Mouse (Mus musculus): Measurements from ENCODE around the gene Lsg1. TPM values are rescaled to one million over a fixed set of nuclear protein-coding genes. Genes with fewer than 3 reads are reported as not detected.

Lsg1 gene
- total RNA-seq, 1 experiment from 2014 or later: 66.6 TPM

DNA sequence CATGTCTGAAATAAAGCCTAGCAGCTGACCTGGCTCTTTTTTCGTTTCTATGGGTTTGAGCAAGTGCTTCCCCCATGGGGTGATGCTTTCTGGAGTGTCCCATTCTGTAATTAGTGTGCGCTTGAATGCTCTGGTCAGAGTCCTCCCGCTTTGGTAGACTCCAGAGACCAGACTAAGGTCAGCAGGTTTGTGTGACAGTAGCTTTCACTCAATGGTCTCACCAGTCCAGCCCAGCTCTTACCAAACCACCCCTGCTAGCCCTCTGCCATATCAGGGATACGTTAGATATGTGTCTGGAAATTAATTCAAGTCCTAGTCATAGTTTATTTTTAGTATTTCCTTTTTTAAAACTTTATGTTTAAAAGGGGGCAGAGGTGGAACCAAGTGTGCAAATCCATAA, 26.8 kb downstream of the Lsg1 start:
- no peak for ATAC-seq (replicated peaks; ENCODE audit: insufficient number of reproducible peaks, low FRiP score, low TSS enrichment, poor library complexity, severe bottlenecking)

DNA sequence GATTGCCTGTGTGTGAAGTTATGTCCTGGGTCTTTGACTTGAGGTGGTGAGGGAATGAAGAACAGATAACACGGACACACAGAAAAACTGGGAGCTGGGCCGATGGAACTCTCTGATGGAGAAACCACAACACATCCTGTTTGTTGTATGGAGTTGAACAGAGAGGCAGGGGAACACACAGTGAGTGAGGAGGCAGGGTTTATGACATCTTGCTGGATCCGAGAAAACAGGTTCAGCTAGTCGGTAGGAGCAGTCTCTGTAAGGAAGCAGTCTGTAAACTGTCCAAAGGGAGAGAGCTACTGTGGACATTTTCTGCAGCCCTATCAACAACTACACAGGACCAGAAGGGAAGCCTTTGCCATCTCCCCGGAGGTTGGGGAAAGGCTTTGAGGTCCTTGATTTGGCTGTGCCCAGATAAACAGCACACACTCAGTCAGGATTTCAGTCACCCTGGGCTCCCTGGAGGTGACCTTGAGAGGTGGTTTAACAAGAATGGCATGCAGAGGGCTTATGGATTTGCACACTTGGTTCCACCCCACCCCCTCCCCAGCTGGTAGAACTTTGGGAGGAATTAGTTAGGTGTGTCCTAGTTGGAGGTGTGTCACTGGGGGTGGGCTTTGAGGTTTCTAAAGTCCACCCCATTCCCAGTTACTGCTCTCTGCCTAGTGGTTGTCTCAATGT, 27.9 kb downstream of the Lsg1 start:
- no peak for ATAC-seq (replicated peaks; ENCODE audit: insufficient number of reproducible peaks, low FRiP score, low TSS enrichment, poor library complexity, severe bottlenecking)

DNA sequence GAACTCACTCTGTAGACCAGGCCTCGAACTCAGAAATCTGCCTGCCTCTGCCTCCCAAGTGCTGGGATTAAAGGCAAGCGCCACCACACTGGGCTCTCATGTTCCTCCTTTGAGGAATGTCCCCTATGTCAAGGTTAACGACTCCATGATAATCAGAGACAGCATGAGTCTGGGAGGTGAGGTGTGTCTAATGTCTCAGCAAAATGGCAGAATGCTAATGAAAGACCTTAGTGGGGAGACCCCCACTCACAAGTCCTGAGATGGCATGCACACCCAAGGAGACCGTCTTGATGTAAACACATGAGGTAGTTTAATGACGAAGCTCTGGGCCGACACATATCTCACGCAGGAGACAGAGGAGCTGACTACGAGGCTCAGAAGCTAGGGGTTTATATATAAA, 33.3 kb downstream of the Lsg1 start:
- ATAC-seq (replicated peaks; ENCODE audit: insufficient number of reproducible peaks, low FRiP score, low TSS enrichment, poor library complexity, severe bottlenecking): no peak

DNA sequence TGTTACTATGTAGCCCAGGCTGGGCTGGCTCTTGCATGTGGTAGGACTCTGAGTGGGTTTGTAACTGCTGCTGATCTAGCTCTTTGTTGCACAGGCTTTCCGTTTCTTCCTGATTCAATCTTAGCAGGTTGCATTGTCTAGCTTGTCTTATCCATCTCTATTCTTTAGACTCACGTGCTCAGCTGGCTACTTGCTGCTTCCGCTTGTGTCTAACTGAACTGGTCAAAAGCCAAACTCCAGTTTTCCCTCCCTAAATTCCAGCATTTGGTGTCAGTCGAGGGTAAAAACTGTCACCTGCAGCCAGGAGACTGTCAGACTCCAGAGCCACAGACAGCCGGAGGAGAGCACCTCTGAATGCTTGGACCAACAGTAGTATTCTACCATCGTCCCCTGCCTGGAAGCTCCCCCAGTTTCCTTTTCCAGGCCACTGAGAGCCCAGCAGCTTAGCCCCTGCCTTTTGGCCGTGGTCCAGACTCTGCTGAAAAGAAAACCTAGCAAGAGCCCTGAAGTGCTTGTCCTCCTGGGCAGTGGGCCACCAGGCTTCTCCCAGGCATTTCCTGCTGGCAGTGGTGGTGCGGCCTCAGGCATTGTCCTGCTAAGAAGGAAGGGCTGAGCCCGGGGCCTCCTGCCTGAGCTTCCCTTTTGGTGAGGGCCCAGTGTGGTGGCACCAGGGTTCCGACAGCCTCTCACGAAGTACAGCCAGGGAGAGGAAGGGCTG, 34.6 kb downstream of the Lsg1 start:
- no peak for ATAC-seq (replicated peaks; ENCODE audit: insufficient number of reproducible peaks, low FRiP score, low TSS enrichment, poor library complexity, severe bottlenecking)

DNA sequence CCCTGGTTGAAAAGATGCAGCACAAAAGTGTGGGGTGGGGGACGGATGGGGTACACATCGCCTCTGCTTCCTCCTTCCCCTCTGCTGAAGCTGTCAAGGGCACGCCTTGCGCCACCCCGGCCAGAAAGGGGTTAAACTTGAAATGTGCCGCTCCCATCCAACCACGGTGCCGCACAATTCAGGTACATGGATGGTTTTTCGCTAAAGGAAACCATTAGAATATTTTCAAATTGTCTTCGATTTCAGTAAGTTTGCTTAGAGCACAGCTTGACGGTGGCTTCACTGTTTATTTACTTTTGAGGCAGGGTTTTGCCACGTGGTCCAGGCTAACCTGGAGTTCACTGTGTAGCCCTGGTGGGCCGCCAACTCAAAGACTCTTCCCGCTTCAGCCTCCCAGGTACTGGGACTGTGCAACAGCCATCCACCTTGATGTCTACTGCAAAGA, 36.6 kb downstream of the Lsg1 start, which contains the start of gene Tmem44:
Gene Tmem44 (minus strand): TSS at position 95 of the 445 bp plus-strand sequence.
- ATAC-seq (replicated peaks; ENCODE audit: insufficient number of reproducible peaks, low FRiP score, low TSS enrichment, poor library complexity, severe bottlenecking): no peak

DNA sequence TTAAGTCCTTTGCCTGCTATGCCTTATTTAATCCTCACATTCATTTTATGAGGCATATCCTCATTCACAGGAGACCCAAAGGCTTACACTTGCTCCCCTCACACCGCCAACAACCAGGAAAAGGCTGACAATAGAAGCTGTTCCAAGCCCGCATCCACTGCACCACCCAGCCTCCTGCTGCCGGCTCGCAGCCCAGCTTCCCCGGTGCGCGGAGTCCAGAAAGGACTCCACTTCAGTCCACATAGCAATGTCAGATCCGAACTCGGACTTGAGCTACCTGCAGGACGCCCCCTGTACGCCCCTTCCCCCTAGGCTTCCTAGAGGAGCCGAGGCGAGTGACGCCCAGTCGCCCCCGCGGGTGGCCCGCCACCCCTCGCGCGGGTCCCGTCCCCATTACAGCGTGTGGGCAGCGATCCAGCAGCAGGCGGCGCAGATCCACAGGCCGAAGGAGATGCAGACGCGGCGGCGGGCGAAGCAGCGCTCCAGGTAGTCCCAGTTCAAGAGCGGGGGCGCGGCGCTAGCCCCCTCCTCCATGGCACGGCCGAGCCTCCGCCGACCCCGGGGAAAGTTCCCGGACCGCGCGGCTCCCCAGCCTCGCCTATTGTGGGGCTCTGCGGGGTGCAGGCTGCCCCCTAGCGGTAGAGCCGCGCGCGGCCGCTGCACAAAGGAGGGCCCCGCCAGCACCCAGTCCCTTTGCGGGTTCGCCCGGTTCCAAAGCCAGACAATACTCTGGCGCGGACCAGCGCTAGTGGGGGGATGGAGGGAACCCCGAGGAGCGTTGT, 37.2 kb downstream of the Lsg1 start:
- peak; percentile 54; the same call in 1 of the 2 replicates for ATAC-seq (replicated peaks; ENCODE audit: insufficient number of reproducible peaks, low FRiP score, low TSS enrichment, poor library complexity, severe bottlenecking)

DNA sequence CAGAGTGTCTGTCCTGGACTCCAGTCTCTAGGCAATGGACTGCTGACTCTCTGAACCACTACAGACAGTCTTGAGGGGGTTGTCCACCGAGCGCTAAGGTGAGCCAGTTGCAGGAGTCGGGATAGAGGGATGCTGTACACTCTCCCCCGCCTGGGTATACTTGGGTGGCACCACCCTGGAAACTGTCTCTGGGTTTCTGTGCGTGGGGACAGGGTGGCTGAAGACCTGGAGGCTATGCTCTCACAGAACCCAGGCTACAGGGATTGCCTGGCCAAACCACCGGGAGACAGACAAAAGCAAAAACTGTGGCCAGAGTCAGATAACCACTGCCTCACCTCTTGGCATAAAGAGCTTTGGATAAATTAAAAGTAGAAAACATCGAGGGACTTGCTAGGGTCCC, 37.9 kb downstream of the Lsg1 start:
- ATAC-seq (replicated peaks; ENCODE audit: insufficient number of reproducible peaks, low FRiP score, low TSS enrichment, poor library complexity, severe bottlenecking): no peak

DNA sequence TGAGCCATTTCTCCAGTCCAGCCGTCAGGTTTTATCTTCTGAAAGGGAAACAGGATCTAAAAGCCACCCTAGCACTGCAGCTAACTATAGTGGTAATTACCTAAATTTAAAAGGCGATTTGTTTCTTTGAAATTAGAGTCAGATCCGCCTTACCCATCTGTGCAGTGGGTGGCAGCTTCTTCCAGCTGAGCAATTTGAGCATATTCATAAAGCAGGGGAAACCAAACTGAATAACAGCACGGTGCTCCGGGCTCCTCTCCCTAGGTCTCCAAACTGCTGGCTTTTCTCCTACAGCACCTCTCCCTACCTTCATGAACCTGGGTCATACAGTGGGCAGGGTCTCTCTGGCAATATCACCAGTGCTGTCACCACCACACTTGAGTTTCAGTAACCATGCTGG, 39.1 kb downstream of the Lsg1 start:
- no peak for ATAC-seq (replicated peaks; ENCODE audit: insufficient number of reproducible peaks, low FRiP score, low TSS enrichment, poor library complexity, severe bottlenecking)

DNA sequence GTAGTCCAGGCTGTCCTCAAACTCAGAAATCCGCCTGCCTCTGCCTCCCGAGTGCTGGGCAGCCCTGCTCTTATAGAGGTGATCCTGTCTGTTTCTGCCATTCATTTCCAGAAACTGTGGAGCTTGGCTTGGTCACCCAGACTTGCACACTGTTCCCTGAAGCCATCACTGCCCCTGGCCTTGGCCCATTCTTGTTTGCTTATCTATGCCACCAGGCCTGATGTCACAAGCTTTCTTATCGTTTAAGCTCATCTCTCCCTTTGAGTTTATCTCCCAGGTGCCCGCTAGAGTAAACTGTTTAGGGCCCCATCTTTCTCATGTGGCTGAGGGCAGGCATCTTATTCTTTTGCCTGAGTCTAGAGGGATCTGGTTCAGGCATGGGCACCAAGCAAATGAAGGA, 42.7 kb downstream of the Lsg1 start:
- ATAC-seq (replicated peaks; ENCODE audit: insufficient number of reproducible peaks, low FRiP score, low TSS enrichment, poor library complexity, severe bottlenecking): no peak

DNA sequence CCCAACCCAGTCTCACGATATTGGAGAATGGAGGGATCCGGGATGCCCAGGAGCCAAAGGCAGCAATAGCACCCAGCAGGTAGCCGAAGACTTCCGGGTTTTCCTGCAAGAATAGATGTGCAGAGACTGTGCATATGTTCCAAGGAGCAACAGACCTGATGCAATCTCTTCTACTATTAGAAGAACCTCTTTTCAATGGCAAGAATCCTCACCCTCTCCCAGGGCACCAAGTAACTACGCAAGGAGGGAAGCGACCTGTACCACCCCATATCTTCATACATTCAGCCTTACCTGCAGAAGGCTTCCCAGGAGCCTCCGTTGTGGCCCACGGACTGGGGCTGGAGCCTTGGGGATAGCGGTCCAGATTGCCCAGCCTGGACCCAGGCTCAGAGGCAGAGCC, 44.0 kb downstream of the Lsg1 start:
- no peak for ATAC-seq (replicated peaks; ENCODE audit: insufficient number of reproducible peaks, low FRiP score, low TSS enrichment, poor library complexity, severe bottlenecking)

DNA sequence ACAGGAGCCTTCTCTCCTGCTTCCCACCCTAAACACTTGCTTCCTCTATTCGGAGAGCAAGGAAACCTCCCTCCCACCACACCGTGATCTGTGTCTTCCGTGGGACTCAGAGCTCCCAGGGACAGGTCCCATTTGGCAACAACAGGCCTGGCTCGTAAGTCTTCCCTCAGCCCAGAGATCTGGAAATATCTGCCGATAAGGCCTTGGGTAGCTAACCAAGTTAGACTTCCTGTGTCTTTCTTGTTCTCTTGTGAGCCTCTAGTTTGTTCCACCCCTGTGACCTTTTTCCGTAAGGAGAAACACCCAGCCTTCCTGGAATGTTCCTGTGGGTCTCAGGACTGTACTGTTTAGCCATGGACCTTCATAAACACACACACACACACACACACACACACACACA, 44.6 kb downstream of the Lsg1 start:
- ATAC-seq (replicated peaks; ENCODE audit: insufficient number of reproducible peaks, low FRiP score, low TSS enrichment, poor library complexity, severe bottlenecking): no peak

DNA sequence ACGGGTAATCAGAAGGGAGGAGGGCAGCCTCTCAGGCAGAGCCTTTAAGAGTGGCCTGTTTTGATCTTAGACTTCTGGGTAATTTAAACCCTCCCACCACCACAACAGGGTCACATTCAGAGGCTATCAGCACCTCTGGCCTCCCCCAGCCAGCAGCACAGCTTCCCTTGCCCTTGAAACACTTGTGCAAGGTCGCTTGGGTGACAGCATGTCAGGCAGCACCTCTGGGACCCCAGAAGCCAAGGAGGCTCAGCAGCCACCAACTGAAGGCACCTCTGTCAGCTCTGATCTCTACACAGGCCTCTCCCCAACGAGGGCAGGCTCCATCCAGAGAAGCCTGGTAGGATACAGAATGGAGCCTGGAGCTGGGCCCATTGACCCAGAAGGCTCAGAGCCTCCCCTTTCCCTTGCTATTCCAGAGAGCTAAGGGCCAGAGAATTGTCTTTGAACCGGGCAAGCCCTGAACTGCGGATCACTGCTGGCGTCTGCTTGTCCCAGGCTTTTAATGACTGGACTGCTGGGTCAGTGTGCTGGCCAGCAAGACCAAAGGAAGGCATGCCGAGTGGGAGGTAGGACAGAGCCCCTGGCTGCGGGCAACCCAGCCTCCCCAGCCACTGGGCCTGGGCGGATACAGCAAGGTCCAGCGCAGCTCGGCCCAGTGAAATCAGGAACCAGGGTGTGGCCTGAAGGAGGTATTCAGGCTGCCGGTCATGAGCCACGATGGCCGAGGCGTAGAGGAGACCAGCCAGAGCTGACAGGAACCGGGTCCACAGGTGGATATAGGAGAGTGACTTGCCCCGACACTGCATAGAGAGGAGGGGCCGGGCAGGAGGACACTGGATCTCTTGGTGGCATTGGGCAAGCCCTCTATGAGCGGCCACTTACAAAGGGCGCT, 47.0 kb downstream of the Lsg1 start:
- ATAC-seq (replicated peaks; ENCODE audit: insufficient number of reproducible peaks, low FRiP score, low TSS enrichment, poor library complexity, severe bottlenecking): no peak

DNA sequence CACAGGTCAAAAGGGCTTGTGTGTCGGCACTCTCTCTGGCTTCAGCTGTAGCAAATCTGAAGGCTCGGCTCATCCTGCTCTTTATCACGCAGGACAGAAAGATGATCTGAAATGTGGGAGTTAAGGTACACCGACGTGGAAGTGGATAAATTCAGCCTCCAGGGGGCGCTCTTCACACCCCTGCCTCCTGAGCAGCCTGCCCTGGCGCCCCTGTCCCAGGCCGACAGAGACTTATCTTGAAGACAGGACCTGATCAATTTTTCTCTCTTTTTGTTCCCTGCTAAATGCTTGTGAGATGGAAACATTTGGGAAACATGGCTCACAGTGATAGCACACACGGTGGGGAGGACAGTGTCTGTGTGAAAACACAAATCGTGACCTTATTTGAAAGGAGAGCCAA, 48.0 kb downstream of the Lsg1 start:
- 0 out of 2 replicates have a peak, but pooled peaks have one; percentile 56 for ATAC-seq (replicated peaks; ENCODE audit: insufficient number of reproducible peaks, low FRiP score, low TSS enrichment, poor library complexity, severe bottlenecking)

DNA sequence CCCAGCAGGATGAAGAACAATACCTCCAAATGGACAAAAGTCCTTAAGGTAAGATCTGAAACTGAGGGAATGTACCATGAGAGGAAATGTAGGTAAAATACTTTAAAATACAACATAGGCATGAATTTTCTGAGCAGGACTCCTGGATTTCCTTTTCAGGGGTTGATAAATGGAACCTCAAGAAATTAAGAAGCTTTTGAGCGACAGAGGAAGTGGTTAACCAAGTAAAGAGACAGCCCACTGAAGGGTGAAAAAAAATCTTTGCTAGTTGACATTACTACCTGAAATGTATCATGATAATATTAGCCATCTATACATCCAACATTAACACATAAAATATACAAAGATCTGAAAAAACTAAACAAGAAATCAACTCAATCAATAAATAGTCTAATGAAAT, 52.3 kb downstream of the Lsg1 start:
- no peak for ATAC-seq (replicated peaks; ENCODE audit: insufficient number of reproducible peaks, low FRiP score, low TSS enrichment, poor library complexity, severe bottlenecking)

DNA sequence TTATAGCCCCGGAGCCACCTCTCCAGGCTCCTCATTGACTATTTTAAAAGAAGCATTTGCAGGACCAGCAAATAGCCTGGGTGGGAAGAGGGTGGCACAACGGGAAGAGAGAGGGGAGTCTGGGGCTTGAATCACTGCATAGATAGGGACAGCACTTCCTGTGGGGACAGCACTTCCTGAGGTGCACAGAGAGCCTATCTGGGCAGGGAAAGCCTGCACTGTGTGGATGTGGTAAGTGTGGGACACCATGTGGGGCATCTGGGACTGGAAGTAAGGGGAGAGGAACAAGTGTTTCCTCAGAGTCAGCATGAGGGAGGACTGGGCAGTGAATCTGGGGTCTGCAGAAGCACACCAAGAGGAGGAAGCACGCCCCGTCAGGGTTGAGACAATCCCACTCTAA, 53.8 kb downstream of the Lsg1 start:
- 0 out of 2 replicates have a peak, but pooled peaks have one; percentile 7 for ATAC-seq (replicated peaks; ENCODE audit: insufficient number of reproducible peaks, low FRiP score, low TSS enrichment, poor library complexity, severe bottlenecking)

DNA sequence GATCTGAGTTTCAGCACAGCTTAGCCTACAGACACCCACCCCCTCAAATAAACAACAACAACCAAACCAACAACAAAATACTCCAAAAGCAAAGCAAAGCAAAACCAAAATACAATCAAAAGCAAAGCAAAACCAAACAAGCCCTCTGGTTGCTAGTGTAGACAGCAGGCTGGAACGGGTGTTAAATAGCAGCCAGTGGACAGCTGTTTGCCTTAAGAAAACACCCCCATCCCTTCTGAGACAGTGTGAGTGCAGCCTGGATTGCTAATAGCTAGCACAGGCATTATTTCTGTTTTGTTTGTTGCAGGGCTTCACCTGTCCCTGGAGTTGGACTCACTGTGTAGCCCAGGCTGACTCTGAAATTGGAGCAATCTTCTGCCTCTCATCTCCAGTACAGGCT, 54.5 kb downstream of the Lsg1 start:
- no peak for ATAC-seq (replicated peaks; ENCODE audit: insufficient number of reproducible peaks, low FRiP score, low TSS enrichment, poor library complexity, severe bottlenecking)

DNA sequence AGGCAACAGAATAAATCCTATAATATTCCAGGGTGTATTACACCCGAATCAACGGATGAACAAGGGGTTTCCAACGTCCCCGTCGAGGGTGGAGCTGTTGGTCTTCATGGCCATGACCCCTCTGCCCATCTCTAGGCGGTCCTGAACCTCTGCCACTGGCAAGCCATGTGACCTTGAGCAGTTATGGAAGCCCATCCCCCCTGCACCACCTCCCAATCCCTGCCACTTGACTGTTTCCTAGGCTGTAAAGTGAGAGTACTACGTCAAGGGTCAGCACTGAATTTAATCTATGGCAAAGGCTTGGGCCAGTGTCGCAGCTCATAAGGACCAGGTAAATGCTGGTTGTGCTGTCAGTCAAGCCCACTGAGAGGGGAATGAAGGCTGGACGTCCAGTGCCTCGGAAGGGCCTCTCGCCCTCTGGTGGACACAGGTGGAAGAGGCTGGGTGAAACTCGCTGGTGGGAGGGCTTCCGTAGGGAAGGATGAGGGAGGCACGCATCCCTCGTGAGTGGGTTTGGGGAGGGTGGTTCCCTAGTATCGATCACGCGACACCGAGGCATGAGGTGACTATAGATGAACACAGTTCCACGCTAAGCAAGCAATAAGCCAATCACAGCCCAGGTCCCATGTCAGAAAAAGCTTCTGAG, 55.5 kb downstream of the Lsg1 start:
- peak; percentile 38; the same call in 1 of the 2 replicates for ATAC-seq (replicated peaks; ENCODE audit: insufficient number of reproducible peaks, low FRiP score, low TSS enrichment, poor library complexity, severe bottlenecking)

DNA sequence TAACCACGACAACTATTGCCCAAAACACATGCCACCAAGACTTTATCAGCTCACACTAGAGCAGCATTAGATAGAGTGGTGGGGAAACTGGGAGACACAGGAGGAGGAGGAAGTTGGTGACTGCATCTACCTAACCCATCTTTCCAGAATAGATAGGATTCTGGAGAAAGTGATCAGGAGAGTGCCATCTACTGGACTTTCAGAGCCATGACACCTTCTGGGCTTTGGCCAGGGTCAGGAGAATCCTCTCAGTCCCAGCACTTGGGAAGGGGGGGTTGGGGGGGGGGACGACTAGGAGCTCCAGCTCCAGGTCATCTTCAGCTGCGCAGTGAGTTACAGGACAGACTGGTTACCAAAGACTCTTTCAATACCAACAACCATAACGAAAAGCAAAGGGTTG, 56.6 kb downstream of the Lsg1 start:
- no peak for ATAC-seq (replicated peaks; ENCODE audit: insufficient number of reproducible peaks, low FRiP score, low TSS enrichment, poor library complexity, severe bottlenecking)

Data from monocyte, adult 5-6 weeks (primary cell).